Mouse (Mus musculus): Measurements from ENCODE around the gene Lhx4. TPM values are rescaled to one million over a fixed set of nuclear protein-coding genes. Genes with fewer than 3 reads are reported as not detected.

The Lhx4 gene
- polyA plus RNA-seq, 1 experiment from 2014 or later = not detected

DNA sequence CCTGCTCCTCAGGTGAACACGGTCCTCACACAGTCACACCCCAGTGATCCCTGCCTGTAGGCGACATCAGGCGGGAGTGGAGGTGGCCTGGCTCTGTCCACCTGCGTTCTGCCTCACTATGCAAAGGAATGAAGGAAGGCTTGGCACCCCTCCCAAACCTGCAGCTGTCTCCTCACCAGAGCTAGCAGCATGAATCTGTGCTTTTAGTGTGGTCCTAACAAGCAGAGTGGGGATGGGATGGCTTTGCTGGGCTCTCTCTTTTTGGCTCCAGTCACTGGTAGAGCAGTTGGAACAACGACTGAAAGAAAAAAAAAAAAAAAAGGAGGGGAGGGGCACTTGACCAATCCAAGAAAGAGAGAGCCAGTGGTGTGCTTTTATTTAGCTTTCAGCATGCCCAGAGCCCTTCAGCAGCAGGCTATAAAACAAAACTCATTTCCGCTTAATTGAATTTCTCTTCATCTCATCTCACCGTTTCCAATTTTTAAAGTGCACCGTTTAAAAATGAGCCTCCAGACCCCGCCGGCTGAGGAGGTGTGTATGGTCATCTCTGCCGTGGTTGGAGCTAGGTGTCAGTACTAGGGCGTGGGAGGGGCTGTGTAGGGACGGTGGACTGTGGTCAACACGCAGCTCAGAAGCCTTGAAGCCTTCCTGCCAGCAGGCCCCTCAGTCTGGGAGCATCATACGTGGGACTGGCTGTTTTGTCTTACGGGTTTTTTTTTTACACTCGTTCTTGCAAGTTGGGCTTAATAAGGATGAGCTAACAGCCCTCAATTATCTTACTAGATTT is 52.9 kb downstream of the Lhx4 start:
- H3K27me3 ChIP-seq (ENCODE audit: insufficient read depth, low read length) = no peaks in the 10 kb centered on the region
- H3K4me2 ChIP-seq (ENCODE audit: low read depth, low read length) = no peak overlapping the region
- no peak overlapping the region for H3K4me3 ChIP-seq (ENCODE audit: low read depth, low read length)
- no peak for TF ChIP-seq EP300 (IDR thresholded peaks at IDR 0.05; ENCODE audit: low read depth)
- no peak for TF ChIP-seq CTCF (IDR thresholded peaks at IDR 0.05; ENCODE audit: low read depth)
- no peaks in the 10 kb centered on the region for H3K4me1 ChIP-seq (ENCODE audit: insufficient read depth)
- H3K9ac ChIP-seq (replicated peaks) = no peak overlapping the region
- no peak for ATAC-seq
- no peak for DNase-seq
- H3K9me3 ChIP-seq (ENCODE audit: low read length) = no peaks in the 10 kb centered on the region
- no peaks in the 10 kb centered on the region for H3K36me3 ChIP-seq (replicated peaks; ENCODE audit: insufficient read depth, low read length)
- H3K27ac ChIP-seq (ENCODE audit: low read depth) = no peak overlapping the region
- 67% methylated on average over 17 of the region's 17 CpGs for WGBS (ENCODE audit: insufficient replicate concordance)

DNA sequence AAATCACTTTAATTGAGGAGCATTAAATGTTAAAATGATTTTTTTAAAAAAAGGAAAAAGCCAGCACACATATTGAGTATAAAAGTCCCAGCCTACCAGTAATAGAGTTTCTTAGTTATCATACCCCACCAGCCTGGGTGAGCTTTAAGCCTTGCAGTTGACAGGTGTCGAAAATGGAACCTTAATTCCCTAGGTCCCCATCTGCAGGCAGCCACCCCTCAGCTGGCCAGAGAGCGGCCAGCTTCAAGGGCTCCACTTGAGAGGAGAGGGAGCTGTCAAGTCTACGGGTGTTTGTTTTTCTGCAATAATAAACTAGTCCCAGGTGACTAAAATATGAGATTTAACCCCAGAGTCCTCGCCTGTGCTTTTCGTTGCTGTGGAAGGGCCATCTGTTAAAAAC is 58.0 kb downstream of the Lhx4 start:
- TF ChIP-seq CTCF (IDR thresholded peaks at IDR 0.05; ENCODE audit: low read depth) (no peak), EP300 (IDR thresholded peaks at IDR 0.05; ENCODE audit: low read depth) (no peak)
- Histone ChIP-seq H3K4me1 (ENCODE audit: insufficient read depth) (no peaks in the 10 kb centered on the region), H3K27me3 (ENCODE audit: insufficient read depth, low read length) (no peaks in the 10 kb centered on the region), H3K9ac (replicated peaks) (no peak overlapping the region), H3K36me3 (replicated peaks; ENCODE audit: insufficient read depth, low read length) (no peaks in the 10 kb centered on the region), H3K9me3 (ENCODE audit: low read length) (no peaks in the 10 kb centered on the region), H3K27ac (ENCODE audit: low read depth) (no peak overlapping the region), H3K4me3 (ENCODE audit: low read depth, low read length) (no peak overlapping the region), H3K4me2 (ENCODE audit: low read depth, low read length) (no peak overlapping the region)
- DNase-seq (no peak), ATAC-seq (no peak)
- WGBS (ENCODE audit: insufficient replicate concordance) = 77% methylated on average over 5 of the region's 5 CpGs

GRCm38 (mm10) chr1:155693026-155693425 is 58.5 kb downstream of the Lhx4 start:
- Histone ChIP-seq H3K9me3 (ENCODE audit: low read length) (no peaks in the 10 kb centered on the region), H3K27me3 (ENCODE audit: insufficient read depth, low read length) (no peaks in the 10 kb centered on the region), H3K4me2 (ENCODE audit: low read depth, low read length) (no peak overlapping the region), H3K27ac (ENCODE audit: low read depth) (no peak overlapping the region), H3K36me3 (replicated peaks; ENCODE audit: insufficient read depth, low read length) (no peaks in the 10 kb centered on the region; the same call in 1 of the 2 replicates), H3K9ac (replicated peaks) (no peak overlapping the region), H3K4me1 (ENCODE audit: insufficient read depth) (no peaks in the 10 kb centered on the region), H3K4me3 (ENCODE audit: low read depth, low read length) (no peak overlapping the region)
- 87% methylated on average over 11 of the region's 11 CpGs for WGBS (ENCODE audit: insufficient replicate concordance)
- no peak for DNase-seq
- no peak for ATAC-seq
- TF ChIP-seq CTCF (IDR thresholded peaks at IDR 0.05; ENCODE audit: low read depth) (no peak), EP300 (IDR thresholded peaks at IDR 0.05; ENCODE audit: low read depth) (no peak)

DNA sequence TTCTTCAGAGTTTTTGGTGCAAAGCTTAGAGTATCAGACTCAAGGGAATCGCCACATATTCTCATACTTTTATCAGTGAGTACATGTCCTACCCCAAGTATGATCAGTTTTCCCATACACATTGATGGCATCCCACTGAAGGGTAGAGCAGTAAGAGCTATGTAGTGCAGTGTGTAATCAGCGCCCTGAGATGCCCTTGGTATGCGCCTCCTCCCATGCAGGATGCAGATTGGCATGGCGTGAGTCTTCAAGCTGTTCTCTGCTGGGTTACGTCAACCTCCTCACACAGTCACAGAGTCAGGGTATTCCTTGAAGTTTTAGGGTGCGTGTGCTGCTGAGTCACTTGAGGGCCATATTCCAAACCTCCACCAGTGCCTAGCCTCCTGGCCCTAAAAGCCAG is 59.3 kb downstream of the Lhx4 start:
- Histone ChIP-seq H3K9me3 (ENCODE audit: low read length) (no peaks in the 10 kb centered on the region), H3K27ac (ENCODE audit: low read depth) (no peak overlapping the region), H3K4me3 (ENCODE audit: low read depth, low read length) (no peak overlapping the region), H3K4me1 (ENCODE audit: insufficient read depth) (no peaks in the 10 kb centered on the region), H3K27me3 (ENCODE audit: insufficient read depth, low read length) (no peaks in the 10 kb centered on the region), H3K9ac (replicated peaks) (no peak overlapping the region), H3K4me2 (ENCODE audit: low read depth, low read length) (no peak overlapping the region), H3K36me3 (replicated peaks; ENCODE audit: insufficient read depth, low read length) (no peaks in the 10 kb centered on the region; the same call in 1 of the 2 replicates)
- 83% methylated on average over 6 of the region's 6 CpGs for WGBS (ENCODE audit: insufficient replicate concordance)
- TF ChIP-seq CTCF (IDR thresholded peaks at IDR 0.05; ENCODE audit: low read depth) = no peak
- no peak for TF ChIP-seq EP300 (IDR thresholded peaks at IDR 0.05; ENCODE audit: low read depth)
- ATAC-seq (no peak), DNase-seq (no peak)

- Histone ChIP-seq H3K9ac (replicated peaks) (no peak overlapping the region), H3K27ac (ENCODE audit: low read depth) (no peak overlapping the region), H3K9me3 (ENCODE audit: low read length) (no peaks in the 10 kb centered on the region), H3K36me3 (replicated peaks; ENCODE audit: insufficient read depth, low read length) (no peaks in the 10 kb centered on the region; the same call in 1 of the 2 replicates), H3K4me2 (ENCODE audit: low read depth, low read length) (no peak overlapping the region), H3K4me3 (ENCODE audit: low read depth, low read length) (no peak overlapping the region), H3K4me1 (ENCODE audit: insufficient read depth) (no peaks in the 10 kb centered on the region), H3K27me3 (ENCODE audit: insufficient read depth, low read length) (no peaks in the 10 kb centered on the region)
- TF ChIP-seq CTCF (IDR thresholded peaks at IDR 0.05; ENCODE audit: low read depth) (no peak), EP300 (IDR thresholded peaks at IDR 0.05; ENCODE audit: low read depth) (no peak)
- DNase-seq (no peak), ATAC-seq (no peak)
- WGBS (ENCODE audit: insufficient replicate concordance) = 81% methylated on average over 5 of the region's 5 CpGs
Measured at GRCm38 (mm10) chr1:155689558-155689957, 61.9 kb downstream of the Lhx4 start.

GRCm38 (mm10) chr1:155689141-155689540 is 62.3 kb downstream of the Lhx4 start:
- H3K36me3 ChIP-seq (replicated peaks; ENCODE audit: insufficient read depth, low read length) = no peaks in the 10 kb centered on the region; the same call in 1 of the 2 replicates
- H3K4me3 ChIP-seq (ENCODE audit: low read depth, low read length) = no peak overlapping the region
- DNase-seq (no peak), ATAC-seq (no peak)
- WGBS (ENCODE audit: insufficient replicate concordance) = 73% methylated on average over 4 of the region's 4 CpGs
- no peak overlapping the region for H3K9ac ChIP-seq (replicated peaks)
- H3K4me2 ChIP-seq (ENCODE audit: low read depth, low read length) = no peak overlapping the region
- H3K9me3 ChIP-seq (ENCODE audit: low read length) = no peaks in the 10 kb centered on the region
- H3K27me3 ChIP-seq (ENCODE audit: insufficient read depth, low read length) = no peaks in the 10 kb centered on the region
- no peak overlapping the region for H3K27ac ChIP-seq (ENCODE audit: low read depth)
- H3K4me1 ChIP-seq (ENCODE audit: insufficient read depth) = no peaks in the 10 kb centered on the region
- TF ChIP-seq CTCF (IDR thresholded peaks at IDR 0.05; ENCODE audit: low read depth) (no peak), EP300 (IDR thresholded peaks at IDR 0.05; ENCODE audit: low read depth) (no peak)
